Mouse (Mus musculus) kidney, embryonic 14.5 days (tissue): ENCODE measurements around the gene Hck. TPM values are rescaled to one million over a fixed set of nuclear protein-coding genes. Genes with fewer than 3 reads are reported as not detected.

ENCODE experiments used
- ATAC-seq: fragments of 200-750 bp; cut with Nextera tagmentation; 2 replicates; pipeline ENCODE4 v1.8.0; 2017; ENCODE audit warnings: moderate number of reproducible peaks, mild to moderate bottlenecking, moderate TSS enrichment, moderate library complexity; ENCODE audit not compliant: low FRiP score, low TSS enrichment
- H3K27ac ChIP-seq: fragments of 300-500 bp; sonication (generic); 2 replicates; pipeline ENCODE4 v1.5.1; 2014; ENCODE audit warnings: low read depth, mild to moderate bottlenecking, low read length, moderate library complexity, mixed read lengths
- H3K27me3 ChIP-seq: fragments of 300-500 bp; sonication (generic); 2 replicates; pipeline ENCODE4 v1.6.1; 2014; ENCODE audit warnings: mild to moderate bottlenecking, low read length; ENCODE audit not compliant: control insufficient read depth, insufficient read depth
- H3K36me3 ChIP-seq: fragments of 300-500 bp; sonication (generic); 2 replicates; pipeline ENCODE4 v1.6.1; 2014; ENCODE audit warnings: low read length, mixed read lengths; ENCODE audit not compliant: control insufficient read depth, insufficient read depth
- H3K4me1 ChIP-seq: fragments of 300-500 bp; sonication (generic); 2 replicates; pipeline ENCODE4 v1.6.1; 2014; ENCODE audit warnings: low read length, mixed read lengths; ENCODE audit not compliant: control insufficient read depth, insufficient read depth
- H3K4me2 ChIP-seq: fragments of 300-500 bp; sonication (generic); replicated peaks from 2 replicates; pipeline ENCODE4 v1.6.1; 2014; ENCODE audit warnings: low read depth, mild to moderate bottlenecking, low read length
- H3K4me3 ChIP-seq: fragments of 300-500 bp; sonication (generic); 2 replicates; pipeline ENCODE4 v1.5.1; 2014; ENCODE audit warnings: mild to moderate bottlenecking, low read length
- H3K9ac ChIP-seq: fragments of 300-500 bp; sonication (generic); 2 replicates; pipeline ENCODE4 v1.6.1; 2014; ENCODE audit warnings: low read depth, mild to moderate bottlenecking, low read length, moderate library complexity
- H3K9me3 ChIP-seq: fragments of 300-500 bp; sonication (generic); 2 replicates; pipeline ENCODE4 v1.6.1; 2016; ENCODE audit warnings: low read length; ENCODE audit not compliant: control insufficient read depth
- WGBS: fragments of 180-500 bp; shearing (Covaris S2); extraction: QIAGEN DNeasy Blood & Tissue Kit; methylation state at CpG from one replicate; pipeline ENCODE4 v1.1.7; 2014; 5-methylcytosine and 5-hydroxymethylcytosine counted together
- polyA plus RNA-seq: library from polyadenylated mRNA; unstranded; fragments of >200 nt; fragmentation: Nextera tagmentation; extraction: Ambion mirVana; gene quantifications from 2 replicates; pipeline ENCODE4 v1.2.1, GENCODE M21; 2014

The Hck gene
- polyA plus RNA-seq, 1 experiment from 2014 or later: 4.8 TPM

- ATAC-seq: no peak
These were observed 44.8 kb downstream of the Hck start for GRCm38 (mm10) chr2:153153033-153153450.

DNA sequence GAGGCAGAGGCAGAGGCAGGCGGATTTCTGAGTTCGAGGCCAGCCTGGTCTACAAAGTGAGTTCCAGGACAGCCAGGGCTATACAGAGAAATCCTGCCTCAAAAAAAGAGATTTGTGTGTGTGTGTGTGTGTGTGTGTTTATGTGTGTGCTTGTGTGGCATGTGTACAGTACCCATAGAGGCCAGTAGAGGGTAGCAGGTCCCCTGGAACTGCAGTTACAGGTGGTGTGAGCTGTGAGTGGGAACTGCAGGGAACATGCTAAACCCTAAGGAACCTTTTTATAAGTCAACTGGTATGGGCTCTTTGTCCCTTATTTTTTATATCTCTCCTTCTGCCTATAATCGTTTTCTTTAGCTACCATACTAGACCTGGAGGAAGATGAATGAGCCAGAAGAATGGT, 49.0 kb downstream of the Hck start:
- no peaks in the 10 kb centered on the region for H3K9me3 ChIP-seq
- H3K27me3 ChIP-seq: no peaks in the 10 kb centered on the region
- H3K4me2 ChIP-seq: no peak overlapping the region
- H3K4me1 ChIP-seq: peaks cover 3% of the 10 kb centered on the region
- no peak overlapping the region for H3K9ac ChIP-seq
- H3K36me3 ChIP-seq: no peaks in the 10 kb centered on the region
- WGBS: 73% methylated on average over 1 of the region's 3 CpGs
- H3K27ac ChIP-seq: no peak overlapping the region
- ATAC-seq: no peak
- H3K4me3 ChIP-seq: no peak overlapping the region

More at GRCm38 (mm10) chr2:153153033-153153450, 44.8 kb downstream of the Hck start:
- Histone ChIP-seq H3K27me3 (no peaks in the 10 kb centered on the region), H3K9ac (no peak overlapping the region), H3K4me2 (no peak overlapping the region), H3K4me3 (no peak overlapping the region), H3K27ac (no peak overlapping the region), H3K4me1 (no peaks in the 10 kb centered on the region), H3K36me3 (no peaks in the 10 kb centered on the region), H3K9me3 (no peaks in the 10 kb centered on the region)
- WGBS: 64% methylated on average over 4 of the region's 4 CpGs

- H3K36me3 ChIP-seq: peaks cover 3% of the 10 kb centered on the region; the same call in 1 of the 2 replicates
- H3K4me2 ChIP-seq: no peak overlapping the region
These were observed 51.9 kb downstream of the Hck start for GRCm38 (mm10) chr2:153160133-153160532.

GRCm38 (mm10) chr2:153160844-153161683, 52.8 kb downstream of the Hck start, which contains the start of gene Tm9sf4:
Gene Tm9sf4 (plus strand): TSS chr2:153161303.
- H3K27ac ChIP-seq: peak within 1 kb of the TSS; percentile 95
- peak within 1 kb of the TSS; percentile 87 for H3K9ac ChIP-seq
- WGBS: 12% methylated on average over 34 of the region's 34 CpGs
- no peaks in the 10 kb centered on the region for H3K27me3 ChIP-seq
- ATAC-seq: peak; percentile 91
- H3K4me2 ChIP-seq: peak within 1 kb of the TSS; percentile 73
- H3K36me3 ChIP-seq: peaks cover 4% of the 10 kb centered on the region; the same call in 1 of the 2 replicates
- peaks cover 11% of the 10 kb centered on the region for H3K4me1 ChIP-seq
- peak within 1 kb of the TSS; percentile 89 for H3K4me3 ChIP-seq
- no peaks in the 10 kb centered on the region for H3K9me3 ChIP-seq

More at GRCm38 (mm10) chr2:153160133-153160532, 51.9 kb downstream of the Hck start:
- Histone ChIP-seq H3K9me3 (no peaks in the 10 kb centered on the region), H3K27me3 (no peaks in the 10 kb centered on the region), H3K9ac (no peak overlapping the region), H3K4me1 (peaks cover 11% of the 10 kb centered on the region), H3K4me3 (no peak overlapping the region), H3K27ac (no peak overlapping the region)
- WGBS: 87% methylated on average over 5 of the region's 5 CpGs
- no peak for ATAC-seq

DNA sequence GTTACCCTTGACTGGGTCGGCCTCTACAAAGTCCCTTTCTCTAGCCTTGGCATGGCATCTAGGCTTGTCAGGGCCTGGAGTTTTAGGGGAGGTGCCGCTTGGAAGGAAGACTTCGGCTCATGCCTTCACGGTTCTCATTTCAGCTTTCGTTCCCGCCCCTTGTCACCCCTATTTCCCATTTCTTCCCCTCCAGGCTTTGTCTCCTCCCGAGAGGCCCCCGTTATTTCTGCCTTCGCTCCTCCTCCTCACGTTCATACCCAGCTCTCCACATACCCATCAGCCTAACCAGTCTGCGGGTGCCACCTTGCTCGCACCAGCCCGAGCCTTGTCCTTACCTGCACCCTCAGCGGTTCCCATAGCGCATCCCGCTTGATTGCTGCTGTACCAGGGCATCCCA, 53.4 kb downstream of the Hck start:
- WGBS: under 1% methylated on average over 16 of the region's 16 CpGs

GRCm38 (mm10) chr2:153167136-153167535, 58.9 kb downstream of the Hck start:
- no peak overlapping the region for H3K4me3 ChIP-seq
- H3K4me1 ChIP-seq: peaks cover 20% of the 10 kb centered on the region
- no peaks in the 10 kb centered on the region for H3K27me3 ChIP-seq
- no peaks in the 10 kb centered on the region for H3K9me3 ChIP-seq
- ATAC-seq: peak; percentile 72; the same call in 1 of the 2 replicates
- H3K9ac ChIP-seq: no peak overlapping the region
- no peak overlapping the region for H3K4me2 ChIP-seq
- H3K36me3 ChIP-seq: peaks cover 10% of the 10 kb centered on the region; the same call in 1 of the 2 replicates
- WGBS: 30% methylated on average over 6 of the region's 6 CpGs
- H3K27ac ChIP-seq: no peak overlapping the region

More for the DNA sequence above, 53.4 kb downstream of the Hck start:
- Histone ChIP-seq H3K27ac (peak overlapping the region; percentile 95), H3K36me3 (peaks cover 4% of the 10 kb centered on the region; the same call in 1 of the 2 replicates), H3K4me1 (peaks cover 11% of the 10 kb centered on the region), H3K27me3 (no peaks in the 10 kb centered on the region), H3K4me2 (peak overlapping the region; percentile 73), H3K4me3 (peak overlapping the region; percentile 89), H3K9me3 (no peaks in the 10 kb centered on the region), H3K9ac (peak overlapping the region; percentile 87)
- ATAC-seq: peak; percentile 62

GRCm38 (mm10) chr2:153168134-153168820, 60.0 kb downstream of the Hck start:
- Histone ChIP-seq H3K4me3 (no peak overlapping the region), H3K27me3 (no peaks in the 10 kb centered on the region), H3K36me3 (peaks cover 10% of the 10 kb centered on the region; the same call in 1 of the 2 replicates), H3K4me2 (no peak overlapping the region), H3K9ac (no peak overlapping the region), H3K27ac (no peak overlapping the region), H3K4me1 (peaks cover 11% of the 10 kb centered on the region), H3K9me3 (no peaks in the 10 kb centered on the region)
- WGBS: 24% methylated on average over 2 of the region's 2 CpGs
- ATAC-seq: 0 out of 2 replicates have a peak, but pooled peaks have one; percentile 32

DNA sequence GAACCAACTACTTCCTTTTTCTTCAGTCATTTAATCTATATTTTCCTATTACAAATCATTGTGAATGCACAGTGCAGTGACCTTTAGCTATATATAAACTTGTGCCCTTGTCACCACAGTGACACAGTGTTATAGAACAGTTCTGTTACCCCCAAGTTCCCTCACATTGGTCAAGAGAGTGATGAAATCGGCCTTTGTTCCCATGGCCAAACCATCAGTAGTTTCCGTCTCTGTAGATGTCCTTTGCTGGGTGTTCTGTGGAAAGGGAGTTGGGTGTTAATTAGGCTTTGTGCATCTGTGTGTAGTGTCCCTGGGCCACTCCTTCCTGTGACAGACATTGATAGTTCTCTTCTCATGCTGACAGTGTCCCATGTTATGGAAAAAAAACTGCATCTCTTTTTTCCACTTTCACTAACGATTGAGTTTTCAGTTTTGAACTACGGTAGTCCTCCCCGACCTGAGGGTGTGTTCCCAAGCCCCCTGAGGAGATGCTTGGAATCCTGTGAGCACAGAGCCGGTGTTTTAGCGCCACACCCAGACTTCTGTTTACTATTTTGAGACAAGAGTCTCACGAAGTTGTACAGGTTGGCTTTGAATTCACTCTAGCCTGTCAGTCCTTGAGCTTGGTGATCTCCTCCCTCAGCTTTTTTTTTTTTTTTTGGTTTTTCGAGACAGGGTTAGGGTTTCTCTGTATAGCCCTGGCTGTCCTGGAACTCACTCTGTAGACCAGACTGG, 62.4 kb downstream of the Hck start:
- 89% methylated on average over 9 of the region's 9 CpGs for WGBS
- Histone ChIP-seq H3K9me3 (no peaks in the 10 kb centered on the region), H3K4me1 (peaks cover 11% of the 10 kb centered on the region), H3K27ac (no peak overlapping the region), H3K4me3 (no peak overlapping the region), H3K27me3 (no peaks in the 10 kb centered on the region), H3K4me2 (no peak overlapping the region), H3K36me3 (peaks cover 5% of the 10 kb centered on the region; the same call in 1 of the 2 replicates), H3K9ac (no peak overlapping the region)
- no peak for ATAC-seq
